Mouse (Mus musculus): ENCODE measurements around the gene Cacna1a.

Cacna1a gene

DNA sequence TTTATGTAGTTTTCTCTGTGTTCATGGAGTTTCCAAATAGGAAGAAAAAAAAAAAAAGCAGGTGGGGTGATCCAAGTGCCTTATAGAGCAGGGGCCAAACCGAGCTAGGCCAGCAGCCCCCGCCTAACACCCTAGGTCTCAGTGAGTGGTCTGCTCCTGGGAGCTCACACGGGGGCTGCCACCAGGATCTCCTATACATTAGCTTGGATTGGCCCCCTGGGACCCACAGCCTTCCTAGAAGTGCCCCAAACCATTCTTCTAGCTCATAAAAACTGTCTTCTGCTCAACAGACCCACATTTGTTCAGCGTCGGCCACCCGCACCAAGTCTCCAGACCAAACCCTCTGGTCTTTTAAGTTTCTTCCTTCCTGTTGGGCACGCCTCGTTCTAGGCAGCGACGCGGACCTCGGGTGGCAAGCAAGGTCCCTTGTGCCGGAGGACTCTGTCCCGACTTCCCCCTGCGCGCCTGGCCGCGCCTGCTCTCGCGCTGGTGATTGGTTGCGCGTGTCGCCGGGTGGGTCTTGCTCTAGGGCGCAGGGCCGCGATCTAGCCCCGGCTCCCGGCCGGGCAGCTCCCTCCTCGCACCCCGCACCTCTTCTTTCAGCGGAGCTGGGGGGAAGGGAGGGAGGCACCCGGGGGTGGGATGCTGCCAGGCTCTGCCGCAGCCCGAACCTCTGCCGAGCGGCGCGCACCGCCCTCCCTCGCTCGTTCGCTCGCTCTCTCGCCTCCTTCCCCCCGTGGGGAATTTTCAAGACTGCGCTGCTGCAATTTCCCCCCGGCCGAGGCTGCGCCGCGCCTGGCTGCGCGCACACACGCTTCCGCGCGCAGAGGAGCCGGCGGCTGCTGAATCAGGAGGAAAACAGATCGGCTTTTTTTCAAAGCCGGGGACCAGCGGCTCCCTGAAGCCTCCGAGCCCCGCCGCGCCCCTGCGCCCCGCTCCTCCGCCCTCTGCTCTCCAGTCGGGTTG lies 25.9 kb downstream of the Cacna1a start:
- peak; percentile 29 for DNase-seq

DNA sequence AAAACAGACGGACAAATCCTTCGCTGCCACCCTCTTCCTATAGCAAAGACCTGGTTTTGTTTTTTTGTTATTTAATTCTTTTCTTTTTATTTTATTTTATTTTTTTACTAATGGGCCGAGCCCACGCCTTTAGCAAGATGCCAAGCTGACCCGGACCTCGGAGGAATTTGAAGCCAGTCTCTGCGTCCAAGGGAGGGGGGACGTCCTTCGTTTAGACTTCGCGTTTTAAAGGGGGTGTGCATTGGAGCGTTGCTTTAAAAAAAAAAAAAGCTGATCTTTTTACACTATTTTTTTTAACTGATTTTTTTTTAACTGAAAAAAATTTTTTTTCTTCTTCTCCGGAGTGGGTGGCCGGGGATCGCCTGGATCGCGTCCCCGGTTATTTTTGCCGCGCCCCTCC lies 26.7 kb downstream of the Cacna1a start:
- no peak for DNase-seq

DNA sequence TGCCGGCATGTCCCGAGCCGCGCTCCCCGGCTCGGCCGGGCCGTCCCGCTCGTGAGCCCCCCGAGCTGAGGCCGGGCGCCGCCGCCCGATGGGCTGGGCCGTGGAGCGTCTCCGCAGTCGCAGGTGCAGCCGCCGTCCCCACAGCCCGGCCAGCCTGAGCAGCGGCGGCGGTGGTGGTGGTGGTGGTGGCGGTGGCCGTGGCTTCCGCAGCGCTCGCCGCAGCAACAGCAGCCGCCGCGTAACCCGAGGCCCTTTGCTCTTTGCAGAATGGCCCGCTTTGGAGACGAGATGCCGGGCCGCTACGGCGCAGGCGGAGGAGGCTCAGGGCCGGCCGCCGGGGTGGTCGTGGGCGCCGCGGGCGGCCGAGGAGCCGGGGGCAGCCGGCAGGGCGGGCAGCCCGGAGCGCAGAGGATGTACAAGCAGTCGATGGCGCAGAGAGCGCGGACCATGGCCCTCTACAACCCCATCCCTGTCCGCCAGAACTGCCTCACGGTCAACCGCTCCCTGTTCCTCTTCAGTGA lies 27.2 kb downstream of the Cacna1a start:
- DNase-seq, result peak; percentile 26

DNA sequence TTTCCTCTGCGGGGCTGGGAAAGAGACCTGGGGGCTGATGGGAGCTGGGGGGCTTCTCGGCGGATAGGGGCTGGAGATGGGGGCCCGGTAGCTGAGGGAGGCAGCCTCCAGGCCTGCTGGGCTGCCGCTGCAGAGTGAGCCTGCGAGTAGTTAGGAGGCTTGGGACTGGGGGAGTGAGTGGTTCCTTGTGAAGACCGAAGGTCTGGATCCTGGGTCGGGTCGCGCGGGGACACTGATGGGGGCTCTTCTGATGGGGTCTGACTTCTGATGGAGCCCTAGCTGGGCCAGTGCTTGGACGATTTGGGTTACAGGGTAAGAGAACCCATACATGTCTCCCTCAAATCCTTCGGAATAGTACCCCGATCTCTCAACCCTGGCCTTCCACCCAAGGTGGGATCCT lies 27.8 kb downstream of the Cacna1a start:
- no peak for DNase-seq

DNA sequence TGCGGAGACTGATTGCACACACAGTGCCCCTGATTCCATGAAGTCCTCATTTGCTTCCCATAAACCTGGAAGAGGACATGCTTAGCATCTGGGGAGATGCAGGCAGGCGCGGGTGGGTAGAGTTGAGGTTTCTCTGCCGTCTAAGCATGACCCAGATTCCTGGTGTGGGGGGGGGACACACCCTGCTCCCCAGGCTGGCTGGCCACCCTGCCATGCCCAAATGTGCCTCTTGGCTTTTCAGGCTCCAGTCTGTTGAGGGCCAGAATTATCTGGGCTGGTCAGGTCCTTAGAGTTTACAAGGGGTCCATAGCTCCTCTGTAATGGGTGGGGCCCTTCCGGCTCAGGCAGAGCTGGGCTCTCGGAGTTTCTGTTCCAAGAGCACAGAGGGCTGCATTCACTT lies 28.7 kb downstream of the Cacna1a start:
- no peak for DNase-seq

DNA sequence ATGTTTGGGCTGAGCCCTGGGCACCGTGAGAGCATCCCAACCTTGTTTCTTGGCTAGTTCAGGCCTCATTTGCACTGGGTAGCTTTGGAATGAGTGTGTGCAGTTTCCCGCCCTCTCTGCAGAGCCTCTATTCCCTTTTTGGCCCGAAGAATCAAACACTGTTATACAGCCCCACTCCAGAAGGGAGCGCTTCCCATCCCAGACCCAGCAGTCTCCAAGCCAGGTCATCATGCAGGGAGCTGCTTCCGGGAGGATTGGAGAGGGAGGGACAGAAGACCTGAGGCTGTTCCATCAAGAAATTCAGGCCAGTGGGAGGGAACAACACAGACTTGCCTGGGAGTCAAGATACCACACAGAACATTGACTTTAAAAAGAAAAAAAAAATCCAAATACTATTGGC lies 29.6 kb downstream of the Cacna1a start:
- no peak for DNase-seq

DNA sequence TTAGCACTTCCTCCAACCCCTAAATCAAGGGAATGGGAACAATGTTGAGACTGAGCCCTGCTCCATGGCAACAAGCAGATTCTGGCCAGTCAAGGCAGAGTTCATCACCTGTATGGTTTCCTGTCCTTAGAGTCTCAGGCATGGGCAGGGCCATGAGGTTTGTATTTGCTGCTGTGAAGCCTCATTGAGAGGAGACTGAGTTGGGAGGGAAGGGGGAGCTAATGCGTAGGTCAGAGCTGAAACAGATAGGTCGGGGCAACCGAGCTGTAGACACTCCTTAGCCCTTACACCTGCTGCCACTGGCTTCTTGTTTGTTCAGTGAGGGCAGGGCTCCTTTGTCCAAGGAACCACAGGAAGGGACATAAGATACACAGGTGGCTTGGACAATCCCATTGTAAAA lies 36.2 kb downstream of the Cacna1a start:
- DNase-seq, result no peak

DNA sequence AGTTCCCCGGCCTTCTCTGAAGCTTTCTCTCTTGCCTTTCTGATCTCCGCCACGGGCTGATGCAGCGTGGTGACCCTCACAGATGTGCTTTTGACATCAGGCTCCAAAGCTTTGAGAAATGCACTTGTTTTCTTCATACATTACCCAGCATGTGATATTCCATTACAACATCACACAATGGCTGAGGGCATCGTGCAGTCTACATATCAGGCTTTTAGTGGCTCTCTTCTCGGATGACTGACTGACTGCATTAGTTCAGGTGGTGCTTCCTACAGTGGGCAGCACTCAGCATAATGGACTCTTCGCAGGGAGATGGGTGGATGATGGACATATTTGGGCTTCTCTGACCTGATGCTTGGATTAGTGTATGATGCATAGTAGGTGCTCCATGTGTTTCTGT lies 37.8 kb downstream of the Cacna1a start:
- DNase-seq, result no peak

DNA sequence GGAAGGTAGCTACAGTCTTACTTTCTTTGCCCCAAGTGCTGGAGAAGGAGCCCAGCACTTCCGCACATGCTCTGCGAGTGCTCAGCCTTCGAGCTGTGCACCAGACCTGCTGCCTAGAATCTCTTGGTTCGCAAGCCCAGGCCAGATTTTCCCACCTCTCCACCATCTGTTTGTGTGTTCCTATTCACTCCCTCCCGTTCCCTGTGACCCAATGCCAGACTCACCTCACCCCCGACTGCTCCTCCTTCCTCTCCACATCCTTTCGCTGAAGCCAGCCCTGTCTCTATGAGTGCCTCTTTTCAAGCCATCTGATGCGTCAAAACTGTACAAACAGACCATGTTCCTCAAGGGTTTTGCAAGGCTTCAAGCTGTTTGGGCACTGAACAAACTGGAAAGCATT lies 38.3 kb downstream of the Cacna1a start:
- no peak for DNase-seq

DNA sequence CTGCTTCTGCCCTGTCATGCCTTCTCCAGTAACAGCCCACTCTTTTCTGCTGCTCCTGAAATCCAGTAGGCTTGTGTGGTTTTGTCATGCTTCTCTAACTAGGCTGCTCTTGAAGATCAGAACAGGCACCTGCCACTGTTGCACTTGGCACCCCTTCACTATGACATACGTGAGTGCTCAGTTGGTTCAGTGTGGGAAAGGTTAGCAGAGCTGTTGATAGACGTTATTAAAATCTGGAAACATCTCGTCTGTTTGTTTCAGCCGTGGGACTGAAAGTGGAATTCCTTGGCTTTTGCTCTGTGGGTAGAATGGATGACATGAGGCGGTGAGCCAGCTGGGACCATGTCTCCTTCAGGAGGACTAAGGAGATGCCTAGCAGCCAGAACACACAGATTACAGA lies 39.8 kb downstream of the Cacna1a start:
- no peak for DNase-seq

DNA sequence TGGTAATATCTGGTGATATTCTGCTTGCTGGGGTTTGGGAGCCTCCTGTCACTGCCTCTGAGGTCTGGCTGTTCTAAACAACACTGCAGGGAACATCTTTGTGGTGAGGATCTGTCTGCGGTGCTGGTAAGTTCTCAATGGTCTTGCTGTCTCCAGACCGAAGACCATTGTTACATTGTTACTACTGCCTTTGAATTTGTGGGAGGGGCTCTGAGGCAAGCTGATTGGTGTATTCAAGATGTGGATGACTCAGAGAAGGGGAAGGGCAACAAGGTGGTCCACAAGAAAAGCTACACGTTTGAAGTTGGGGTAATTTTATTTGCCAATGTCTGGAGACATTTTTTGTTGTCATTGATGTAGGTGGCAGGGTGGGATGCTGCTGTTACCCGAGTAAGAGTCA lies 40.8 kb downstream of the Cacna1a start:
- DNase-seq, result no peak

DNA sequence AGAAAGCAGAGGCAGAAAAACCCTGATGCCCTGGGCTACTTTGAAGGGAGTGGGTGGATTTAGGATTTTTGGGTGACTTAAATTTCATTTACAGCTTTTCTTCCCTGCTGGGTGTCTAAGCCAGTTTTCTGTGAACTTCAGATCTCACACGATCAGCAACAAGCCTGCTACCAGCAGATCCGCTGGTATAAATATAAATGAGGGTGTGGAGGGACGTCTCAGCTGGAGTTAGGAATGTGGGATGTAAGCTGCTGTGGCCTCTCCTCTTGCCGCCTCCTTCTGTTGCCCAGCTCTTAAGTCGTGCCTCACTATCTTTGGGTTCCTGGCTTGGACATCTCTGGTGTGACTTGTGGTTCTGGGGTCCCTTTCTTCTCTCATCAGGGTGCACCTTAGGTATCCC lies 41.3 kb downstream of the Cacna1a start:
- DNase-seq, result no peak

DNA sequence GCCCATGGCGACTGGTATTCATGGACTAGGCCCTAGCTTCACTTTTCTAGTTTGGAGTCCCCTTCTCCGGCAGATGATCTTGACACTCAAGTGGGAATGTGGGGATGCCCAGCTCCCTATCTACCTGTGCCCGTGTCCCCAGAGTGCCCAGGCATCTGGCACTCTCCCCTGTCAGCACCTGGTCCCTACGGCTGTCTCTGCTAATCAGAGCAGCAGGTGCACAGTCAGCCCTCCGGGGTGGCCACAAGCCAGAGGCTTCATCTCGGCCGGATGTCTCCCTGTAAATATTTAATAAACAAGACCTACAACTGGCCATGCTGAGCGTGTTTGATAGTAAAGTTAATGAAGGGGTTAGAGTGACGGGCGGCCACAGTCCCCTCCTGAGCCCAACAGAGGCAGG lies 47.1 kb downstream of the Cacna1a start:
- no peak for DNase-seq

DNA sequence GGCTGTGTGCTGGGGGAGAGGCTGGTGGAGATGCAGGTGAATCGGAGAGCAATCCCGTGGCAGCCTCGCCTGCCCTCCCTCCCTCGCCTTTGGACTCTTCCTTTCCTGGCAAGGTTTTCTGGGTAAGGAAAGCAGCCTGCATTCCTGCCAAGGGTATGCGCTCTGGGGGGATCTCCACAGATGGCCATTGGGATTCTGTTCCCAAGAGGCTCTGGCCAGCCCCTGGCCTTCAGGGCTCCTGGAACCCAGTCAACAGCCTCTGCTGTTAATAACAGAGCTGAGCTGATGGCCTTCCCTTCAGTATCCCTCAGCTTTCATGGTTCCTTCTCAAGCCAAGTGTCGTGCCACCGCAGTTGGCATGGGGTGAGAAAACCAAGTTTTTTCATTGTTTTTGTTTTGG lies 51.6 kb downstream of the Cacna1a start:
- no peak for DNase-seq

DNA sequence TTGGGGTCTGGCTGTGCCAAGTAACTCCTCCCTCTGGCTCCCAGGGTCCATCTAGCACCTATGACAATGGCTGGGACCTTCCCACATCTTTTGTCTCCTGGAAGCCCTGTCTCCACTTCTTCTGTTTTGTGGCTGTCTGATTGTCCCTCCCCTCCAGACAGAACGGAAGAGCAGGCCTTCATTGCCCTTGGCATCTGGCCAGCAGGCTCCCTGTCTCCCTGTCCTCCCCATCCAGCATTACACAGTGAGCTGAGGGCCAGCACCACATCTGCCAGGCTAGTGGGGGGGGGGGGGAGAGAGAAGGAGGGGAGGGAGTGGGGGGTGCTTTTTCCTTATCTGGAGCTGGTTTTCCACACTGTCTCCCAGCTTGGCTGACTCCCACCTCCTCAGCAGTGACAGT lies 53.8 kb downstream of the Cacna1a start:
- no peak for DNase-seq

DNA sequence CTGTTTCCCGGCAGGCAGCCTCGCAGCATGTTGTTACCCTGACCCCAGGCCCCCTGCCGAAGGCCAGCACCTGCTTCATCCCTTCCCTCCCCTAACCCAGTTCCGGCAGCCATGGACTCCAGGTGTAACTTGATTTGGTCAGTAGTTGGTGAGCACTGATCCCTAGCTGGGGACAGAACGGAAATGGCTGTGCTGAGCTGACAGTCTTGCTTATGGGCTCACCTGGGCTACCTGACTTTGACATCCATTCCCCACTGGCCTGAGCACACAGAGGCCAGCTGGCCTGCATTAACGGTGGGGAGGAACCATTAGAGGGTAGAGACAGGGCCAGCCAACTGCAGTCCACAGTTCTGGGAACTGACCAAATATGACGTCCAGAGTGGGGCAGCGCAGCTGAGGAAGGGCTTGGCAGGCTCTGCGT lies 58.3 kb downstream of the Cacna1a start:
- DNase-seq, result no peak

DNA sequence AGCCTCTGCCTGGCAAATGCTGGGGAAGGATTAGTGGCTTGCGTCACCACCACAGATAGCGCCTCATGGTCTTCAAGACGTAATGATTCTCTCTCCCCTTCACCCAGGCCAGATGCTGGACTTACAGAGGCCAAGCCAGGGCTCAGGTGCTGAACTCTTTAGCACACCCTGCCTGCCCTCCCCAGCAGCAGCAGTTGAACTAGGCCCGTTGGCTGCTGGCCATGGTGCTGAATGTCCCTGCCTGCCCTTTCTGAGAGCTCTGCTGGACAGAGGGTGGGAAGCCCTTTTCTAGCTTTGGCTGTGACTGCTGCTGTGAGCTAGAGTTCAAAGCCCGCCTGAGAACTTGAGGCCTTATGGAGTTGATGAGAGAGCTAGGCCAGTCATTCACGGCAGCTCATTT lies 66.3 kb downstream of the Cacna1a start:
- DNase-seq, result peak; percentile 43

DNA sequence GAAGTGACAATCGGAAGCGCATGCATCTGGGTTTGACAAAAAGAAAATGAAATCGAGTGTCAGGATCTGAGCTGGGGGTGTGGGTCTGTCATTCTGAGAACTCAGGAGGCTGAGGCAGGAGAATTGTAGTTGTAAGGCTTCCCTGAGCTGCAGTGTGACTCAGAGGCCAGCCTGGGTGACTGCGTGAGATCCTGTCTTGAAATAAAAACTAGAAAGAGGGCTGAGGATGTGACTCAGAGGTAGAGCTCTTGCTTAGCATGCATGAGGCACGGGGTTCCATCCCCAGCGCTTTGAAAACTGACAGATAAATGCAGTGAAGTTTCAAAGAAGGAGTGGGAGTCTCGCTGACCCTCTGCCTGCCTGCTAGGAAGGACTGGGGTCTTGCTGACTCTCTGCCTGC lies 70.6 kb downstream of the Cacna1a start:
- DNase-seq, result no peak

DNA sequence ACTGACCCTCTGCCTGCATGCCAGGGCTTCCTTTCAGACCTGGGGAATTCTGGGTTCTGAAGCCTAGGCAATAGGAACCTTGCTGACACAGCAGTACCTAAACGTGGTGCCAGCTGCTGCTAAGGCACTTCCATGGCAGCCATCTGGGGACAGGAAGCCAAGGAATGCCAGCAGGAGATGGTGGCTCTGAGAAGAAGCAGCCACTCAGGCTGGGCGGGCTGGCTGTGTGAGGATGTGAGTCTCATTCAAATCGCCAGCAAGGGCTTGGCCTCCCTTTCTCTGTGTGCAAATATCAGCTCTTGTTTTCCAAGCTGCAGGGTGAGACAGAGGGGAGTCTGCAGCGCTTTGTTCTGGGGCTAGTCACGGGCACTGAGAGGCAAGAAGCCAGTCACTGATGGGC lies 71.0 kb downstream of the Cacna1a start:
- no peak for DNase-seq

DNA sequence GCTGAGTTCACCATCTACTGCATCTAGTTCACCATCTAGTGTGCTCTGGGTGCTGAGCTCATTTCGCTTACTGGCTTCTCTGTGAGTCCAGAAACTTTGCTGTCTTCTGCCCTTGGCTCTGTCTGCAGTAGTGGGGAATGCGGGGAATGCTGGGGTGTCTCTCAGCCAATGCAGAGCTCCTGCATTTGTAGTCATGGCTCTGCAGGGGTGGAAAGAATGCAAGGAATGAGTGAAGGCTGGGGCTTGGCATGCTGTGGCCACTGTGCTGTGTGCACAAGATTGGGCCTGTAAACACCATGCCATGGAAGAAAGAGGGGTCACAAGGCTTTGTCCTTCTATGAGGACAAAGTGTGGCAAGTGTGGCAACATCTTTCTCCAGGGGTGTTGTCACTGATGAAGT lies 72.5 kb downstream of the Cacna1a start:
- no peak for DNase-seq

DNA sequence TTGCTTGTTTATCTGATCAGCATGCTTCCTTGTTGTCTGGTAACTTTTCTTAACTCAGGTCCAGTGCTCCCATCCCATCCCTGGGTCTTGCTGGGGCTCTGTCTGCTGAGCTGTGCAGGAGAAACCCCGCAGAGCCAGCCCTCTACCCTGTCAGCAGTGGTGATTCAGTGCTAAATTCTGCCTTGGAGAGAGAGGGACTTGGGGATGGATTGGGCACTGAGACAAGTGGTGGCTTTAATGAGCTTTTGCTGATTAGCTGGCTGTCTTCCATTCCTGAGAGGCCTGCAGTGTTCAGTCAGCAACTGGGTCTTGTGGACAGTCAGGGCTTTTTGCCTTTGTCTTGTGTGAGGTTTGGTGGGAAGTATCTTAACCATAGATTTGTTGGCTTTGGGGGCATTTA lies 78.7 kb downstream of the Cacna1a start:
- DNase-seq, result no peak

DNA sequence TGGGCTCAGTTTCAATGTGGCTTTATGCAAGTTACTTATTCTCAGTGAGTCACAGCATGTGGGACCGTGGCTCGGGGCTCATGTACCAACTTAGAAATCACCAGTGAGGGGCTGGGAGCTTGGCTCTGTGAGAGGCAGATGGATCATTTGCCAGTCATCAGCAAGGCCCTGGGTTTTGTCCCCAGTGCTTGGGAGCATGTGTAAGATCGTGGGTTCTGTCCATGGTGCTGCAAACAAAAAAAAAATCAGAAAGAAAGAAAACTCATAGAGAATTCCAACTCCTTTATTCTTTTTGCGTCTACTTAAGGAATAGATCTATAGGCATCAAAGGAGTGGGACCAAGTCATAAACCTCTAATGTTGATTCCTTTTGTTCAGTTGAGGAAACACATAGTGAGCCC lies 80.8 kb downstream of the Cacna1a start:
- DNase-seq, result no peak

DNA sequence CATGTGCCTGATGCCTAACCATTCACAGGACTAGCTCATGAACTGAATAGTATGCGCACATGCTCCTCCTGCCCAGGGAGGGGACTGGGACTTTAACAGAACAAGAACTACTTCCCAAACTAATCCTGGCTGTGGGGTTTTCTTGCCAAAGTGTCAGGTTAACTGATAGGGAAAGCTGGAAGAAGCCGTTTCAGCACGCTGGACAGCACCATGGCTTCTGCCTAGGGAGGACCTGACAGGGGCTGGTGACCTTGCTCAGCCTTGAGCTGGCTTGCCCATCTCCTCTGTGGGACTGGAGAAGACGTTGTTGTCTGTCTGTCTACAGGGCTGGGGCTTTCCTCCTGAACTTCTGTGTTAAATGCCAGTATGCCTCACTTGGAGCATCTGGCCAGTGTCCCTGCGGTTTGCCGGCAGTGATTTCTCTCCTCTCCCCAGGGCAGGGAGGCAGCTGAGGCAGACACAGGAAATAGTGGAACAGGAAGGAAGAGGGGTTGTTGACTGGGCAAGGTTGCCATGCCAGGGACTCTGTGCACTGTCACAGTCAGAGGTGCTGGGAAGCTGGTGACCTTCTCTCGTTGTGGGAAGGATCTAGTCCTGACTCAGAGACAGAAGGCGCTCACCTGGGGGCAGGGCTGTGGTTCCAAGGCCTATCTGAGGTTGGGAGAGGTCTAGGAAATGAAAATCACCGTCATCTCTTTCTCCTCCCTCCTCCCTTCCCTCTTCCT lies 83.2 kb downstream of the Cacna1a start:
- peak; percentile 28 for DNase-seq

DNA sequence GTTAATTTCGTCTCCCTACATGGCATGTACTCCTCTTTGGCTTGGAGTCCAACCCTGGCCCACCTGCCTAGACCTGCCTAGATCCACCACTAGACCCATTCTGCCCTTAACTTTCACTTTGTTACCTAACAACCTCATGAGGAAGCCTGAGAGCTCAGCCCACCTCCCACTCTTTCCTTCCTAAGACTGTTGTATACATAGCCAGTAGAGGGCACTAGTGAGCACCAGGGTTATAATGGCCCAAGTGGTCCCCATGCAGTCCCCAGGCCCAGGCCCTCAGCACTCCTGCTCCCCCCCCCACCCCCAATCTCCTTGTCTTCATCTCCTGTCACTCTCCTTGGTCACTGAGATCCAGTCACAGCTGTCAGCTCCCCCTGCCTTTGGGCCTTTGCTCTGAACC lies 86.2 kb downstream of the Cacna1a start:
- DNase-seq, result no peak
